Mouse (Mus musculus): ENCODE results near the gene Ctsg. TPM values are rescaled to one million over a fixed set of nuclear protein-coding genes. Genes with fewer than 3 reads are reported as not detected.
A peak's percentile ranks its signal among the peaks of the same experiment; 100 is the strongest.
"Not testable (repeated sequence)": the region's sequence is repeated elsewhere in the genome, so short reads cannot be mapped to it uniquely, and the experiment has no call there.

Gene Ctsg
- total RNA-seq, 1 experiment, result not detected

DNA sequence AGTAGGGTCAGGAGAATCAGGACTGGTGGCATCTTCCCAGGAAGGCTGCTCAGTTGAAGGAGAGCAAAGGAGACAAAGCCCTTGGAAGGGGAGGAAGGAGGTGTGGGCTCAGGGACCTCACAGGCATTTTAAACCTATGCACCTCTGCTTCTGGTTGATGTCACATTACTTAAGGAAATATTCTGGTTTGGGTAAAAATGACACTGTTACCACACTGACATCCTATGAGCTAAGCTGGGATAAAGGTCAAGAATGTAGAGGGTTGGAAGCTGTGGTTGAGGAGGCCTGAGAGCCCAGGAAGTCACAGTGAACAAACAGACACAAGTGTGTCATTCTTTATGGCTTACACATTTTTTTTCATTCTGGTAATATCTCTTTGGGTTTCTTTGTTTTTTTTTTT is 18.2 kb upstream of the Ctsg start, which contains the start of gene Gzme:
TSS of gene Gzme (minus strand) at position 101 of the 400 bp plus-strand sequence.
- H3K9ac ChIP-seq (ENCODE audit: insufficient read depth, low read depth, low read length, poor library complexity, severe bottlenecking), result no peak within 1 kb of the TSS
- no peak within 1 kb of the TSS for H3K27ac ChIP-seq (ENCODE audit: insufficient read depth, low read depth, low read length, poor library complexity, severe bottlenecking)
- in situ Hi-C loops (cut with MboI; ENCODE audit: low sequenced_read_pairs in 2 of 2, unreplicated experiment in 2 of 2), result no loop called here
- no peaks in the 10 kb centered on the region for H3K9me3 ChIP-seq (ENCODE audit: control insufficient read depth, insufficient read depth, low read depth, low read length)
- no peak for DNase-seq (ENCODE audit: low read depth, low spot score)
- no peak within 1 kb of the TSS for H3K4me3 ChIP-seq (ENCODE audit: insufficient read depth in 1 of 2, low read depth in 1 of 2, low read length in 2 of 2, poor library complexity in 1 of 2, severe bottlenecking in 1 of 2)
- H3K4me1 ChIP-seq (ENCODE audit: control insufficient read depth in 2 of 2, insufficient read depth in 2 of 2, low read length in 2 of 2, poor library complexity in 1 of 2), result no peaks in the 10 kb centered on the region
- TF ChIP-seq ZC3H11A (IDR thresholded peaks at IDR 0.05; ENCODE audit: borderline replicate concordance, low read depth, low read length) (no peak), ZNF384 (IDR thresholded peaks at IDR 0.05; ENCODE audit: low read depth, low read length) (no peak), MAFK (IDR thresholded peaks at IDR 0.05; ENCODE audit: insufficient read depth, low read depth, low read length) (no peak), HCFC1 (IDR thresholded peaks at IDR 0.05; ENCODE audit: borderline replicate concordance, insufficient read depth, low read length) (no peak), CHD2 (IDR thresholded peaks at IDR 0.05; ENCODE audit: low read depth, low read length) (no peak)
- no peaks in the 10 kb centered on the region for H3K36me3 ChIP-seq (ENCODE audit: control insufficient read depth, insufficient read depth, low read length, poor library complexity, severe bottlenecking)

DNA sequence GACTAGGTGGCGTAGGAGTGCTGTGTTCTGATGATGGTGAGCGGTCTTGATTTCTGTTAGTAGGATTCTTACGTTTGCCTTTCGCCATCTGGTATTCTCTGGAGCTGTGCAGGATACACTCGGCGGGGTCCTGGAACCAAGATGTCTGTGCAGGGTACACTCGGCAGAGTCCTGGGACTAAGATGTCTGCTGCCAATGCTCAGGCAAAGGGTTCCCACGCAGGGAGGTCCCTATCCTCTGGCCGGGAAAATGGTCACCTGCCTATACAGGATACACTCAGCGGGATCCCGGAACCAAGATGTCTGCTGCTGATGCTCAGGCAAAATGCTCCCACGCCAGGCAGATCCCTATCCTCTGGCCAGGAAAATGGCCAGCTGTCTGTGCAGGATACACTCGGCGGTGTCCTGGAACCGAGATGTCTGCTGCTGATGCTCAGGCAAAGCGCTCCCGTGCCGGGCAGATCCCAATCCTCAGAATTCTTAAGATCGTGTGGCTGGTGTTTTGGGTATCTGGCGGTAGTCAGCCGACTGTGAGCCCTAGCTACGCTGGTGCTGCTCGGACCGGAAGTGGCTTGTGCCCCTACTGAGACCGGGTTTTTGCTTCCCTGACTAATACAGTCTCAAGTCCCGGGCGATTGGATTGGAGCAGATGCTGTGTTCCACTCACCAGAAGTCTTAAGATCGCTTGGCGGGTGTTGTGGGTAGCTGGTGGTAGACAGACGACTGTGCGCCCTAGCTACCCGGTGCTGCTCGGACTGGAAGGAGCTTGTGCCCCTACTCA is 13.3 kb upstream of the Ctsg start:
- H3K27ac ChIP-seq (ENCODE audit: insufficient read depth, low read depth, low read length, poor library complexity, severe bottlenecking); in situ Hi-C loops (cut with MboI; ENCODE audit: low sequenced_read_pairs in 2 of 2, unreplicated experiment in 2 of 2); H3K36me3 ChIP-seq (ENCODE audit: control insufficient read depth, insufficient read depth, low read length, poor library complexity, severe bottlenecking); DNase-seq (ENCODE audit: low read depth, low spot score); H3K4me1 ChIP-seq (ENCODE audit: control insufficient read depth in 2 of 2, insufficient read depth in 2 of 2, low read length in 2 of 2, poor library complexity in 1 of 2); H3K9me3 ChIP-seq (ENCODE audit: control insufficient read depth, insufficient read depth, low read depth, low read length): not testable (repeated sequence)
- Histone ChIP-seq H3K9ac (ENCODE audit: insufficient read depth, low read depth, low read length, poor library complexity, severe bottlenecking) (peak overlapping the region; percentile 64; the same call in 1 of the 2 replicates), H3K4me3 (ENCODE audit: insufficient read depth in 1 of 2, low read depth in 1 of 2, low read length in 2 of 2, poor library complexity in 1 of 2, severe bottlenecking in 1 of 2) (peak overlapping the region; percentile 65 to 82)
- 0 out of 2 replicates have a peak, but pooled peaks have one; percentile 29 for TF ChIP-seq ZNF384 (IDR thresholded peaks at IDR 0.05; ENCODE audit: low read depth, low read length)

DNA sequence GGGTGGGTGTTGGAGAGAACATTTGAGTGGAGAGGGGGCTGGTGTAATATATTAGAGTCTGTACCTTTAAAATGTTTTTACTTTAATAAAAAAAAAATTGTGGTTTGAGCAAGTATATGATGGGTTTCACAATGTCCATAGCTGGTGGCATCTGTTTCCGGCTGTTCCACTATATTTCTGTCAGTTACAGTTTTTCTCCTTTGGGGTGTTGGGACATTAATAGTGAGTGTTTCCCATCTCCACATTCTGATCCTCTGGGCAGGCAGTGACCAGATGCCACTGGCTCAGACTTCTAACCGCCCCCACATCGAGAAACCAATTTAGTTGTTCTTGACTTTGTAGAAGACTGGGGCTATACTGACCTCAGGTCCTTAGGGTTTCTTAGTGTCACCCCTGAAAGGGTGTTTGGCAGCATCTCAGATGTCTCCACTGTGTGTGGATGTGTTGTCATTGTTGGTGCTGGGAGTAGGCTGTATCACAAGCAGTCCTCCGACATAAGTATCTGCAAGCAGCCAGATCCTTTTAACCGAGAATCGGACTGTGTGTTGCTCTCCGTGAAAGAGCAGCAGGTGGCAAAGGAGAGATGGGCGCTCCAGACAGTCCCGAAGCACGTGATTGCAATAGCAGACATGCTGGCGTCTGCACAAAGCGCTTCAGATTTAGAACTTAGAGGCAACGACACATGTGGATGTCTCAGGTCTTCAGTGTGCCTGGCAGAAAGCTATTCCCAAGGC is 3.2 kb upstream of the Ctsg start:
- no peak for TF ChIP-seq MAFK (IDR thresholded peaks at IDR 0.05; ENCODE audit: insufficient read depth, low read depth, low read length)
- no peak for TF ChIP-seq ZC3H11A (IDR thresholded peaks at IDR 0.05; ENCODE audit: borderline replicate concordance, low read depth, low read length)
- TF ChIP-seq HCFC1 (IDR thresholded peaks at IDR 0.05; ENCODE audit: borderline replicate concordance, insufficient read depth, low read length), result no peak
- TF ChIP-seq ZNF384 (IDR thresholded peaks at IDR 0.05; ENCODE audit: low read depth, low read length), result no peak
- TF ChIP-seq CHD2 (IDR thresholded peaks at IDR 0.05; ENCODE audit: low read depth, low read length), result no peak
- Histone ChIP-seq H3K36me3 (ENCODE audit: control insufficient read depth, insufficient read depth, low read length, poor library complexity, severe bottlenecking) (no peaks in the 10 kb centered on the region), H3K9ac (ENCODE audit: insufficient read depth, low read depth, low read length, poor library complexity, severe bottlenecking) (no peak overlapping the region), H3K9me3 (ENCODE audit: control insufficient read depth, insufficient read depth, low read depth, low read length) (no peaks in the 10 kb centered on the region), H3K4me1 (ENCODE audit: control insufficient read depth in 2 of 2, insufficient read depth in 2 of 2, low read length in 2 of 2, poor library complexity in 1 of 2) (no peaks in the 10 kb centered on the region), H3K4me3 (ENCODE audit: insufficient read depth in 1 of 2, low read depth in 1 of 2, low read length in 2 of 2, poor library complexity in 1 of 2, severe bottlenecking in 1 of 2) (no peak overlapping the region), H3K27ac (ENCODE audit: insufficient read depth, low read depth, low read length, poor library complexity, severe bottlenecking) (no peak overlapping the region)
- DNase-seq (ENCODE audit: low read depth, low spot score), result no peak
- in situ Hi-C loops (cut with MboI; ENCODE audit: low sequenced_read_pairs in 2 of 2, unreplicated experiment in 2 of 2), result no loop called here

DNA sequence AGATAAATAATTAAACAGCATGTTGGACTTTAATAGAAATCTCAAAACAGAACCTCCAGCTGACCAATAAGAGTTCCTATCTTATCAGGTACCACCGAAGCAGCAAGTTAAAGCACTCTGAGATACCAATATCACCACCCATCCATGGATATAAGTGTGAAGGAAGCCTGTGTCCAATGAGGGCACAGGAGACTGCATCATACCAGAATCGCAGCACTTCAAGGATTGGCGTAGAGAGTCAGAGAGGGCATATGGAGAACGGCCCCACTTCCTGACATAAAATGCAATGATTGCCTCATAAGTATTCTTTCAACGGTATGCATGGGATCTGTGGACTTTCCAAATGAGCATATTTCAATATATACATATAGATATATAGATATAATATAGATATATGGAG is 2.6 kb upstream of the Ctsg start:
- Histone ChIP-seq H3K9ac (ENCODE audit: insufficient read depth, low read depth, low read length, poor library complexity, severe bottlenecking) (no peak overlapping the region), H3K4me3 (ENCODE audit: insufficient read depth in 1 of 2, low read depth in 1 of 2, low read length in 2 of 2, poor library complexity in 1 of 2, severe bottlenecking in 1 of 2) (no peak overlapping the region), H3K36me3 (ENCODE audit: control insufficient read depth, insufficient read depth, low read length, poor library complexity, severe bottlenecking) (no peaks in the 10 kb centered on the region), H3K4me1 (ENCODE audit: control insufficient read depth in 2 of 2, insufficient read depth in 2 of 2, low read length in 2 of 2, poor library complexity in 1 of 2) (no peaks in the 10 kb centered on the region), H3K27ac (ENCODE audit: insufficient read depth, low read depth, low read length, poor library complexity, severe bottlenecking) (no peak overlapping the region), H3K9me3 (ENCODE audit: control insufficient read depth, insufficient read depth, low read depth, low read length) (no peaks in the 10 kb centered on the region)
- in situ Hi-C loops (cut with MboI; ENCODE audit: low sequenced_read_pairs in 2 of 2, unreplicated experiment in 2 of 2), result no loop called here
- DNase-seq (ENCODE audit: low read depth, low spot score), result no peak
- TF ChIP-seq ZC3H11A (IDR thresholded peaks at IDR 0.05; ENCODE audit: borderline replicate concordance, low read depth, low read length) (no peak), CHD2 (IDR thresholded peaks at IDR 0.05; ENCODE audit: low read depth, low read length) (no peak), MAFK (IDR thresholded peaks at IDR 0.05; ENCODE audit: insufficient read depth, low read depth, low read length) (no peak), HCFC1 (IDR thresholded peaks at IDR 0.05; ENCODE audit: borderline replicate concordance, insufficient read depth, low read length) (no peak), ZNF384 (IDR thresholded peaks at IDR 0.05; ENCODE audit: low read depth, low read length) (no peak)
